Mouse (Mus musculus) small intestine, adult 2 months (tissue): ENCODE data around the gene Zfp59. TPM values are rescaled to one million over a fixed set of nuclear protein-coding genes. Genes with fewer than 3 reads are reported as not detected.
A peak's percentile ranks its signal among the peaks of the same experiment; 100 is the strongest.
"Not testable (repeated sequence)": the region's sequence is repeated elsewhere in the genome, so short reads cannot be mapped to it uniquely, and the experiment has no call there.

Source experiments
- H3K27ac ChIP-seq: fragments of 200-500 bp; 2 replicates; pipeline ENCODE4 v1.5.1; 2012; ENCODE audit warnings: low read depth, low read length, control low read depth, inconsistent platforms; ENCODE audit not compliant: insufficient read depth
- H3K27me3 ChIP-seq: fragments of 200-500 bp; 2 replicates; pipeline ENCODE4 v1.6.1; 2012; ENCODE audit warnings: mild to moderate bottlenecking, moderate library complexity, low read length, inconsistent platforms; ENCODE audit not compliant: control insufficient read depth, insufficient read depth
- H3K36me3 ChIP-seq: fragments of 200-500 bp; 2 replicates; pipeline ENCODE4 v1.6.1; 2012; ENCODE audit warnings: mild to moderate bottlenecking, low read length, control low read depth, inconsistent platforms; ENCODE audit not compliant: control insufficient read depth, insufficient read depth
- H3K4me1 ChIP-seq: fragments of 200-500 bp; 2 replicates; pipeline ENCODE4 v1.6.1; 2012; ENCODE audit warnings: low read length, inconsistent platforms, mixed read lengths; ENCODE audit not compliant: control insufficient read depth, insufficient read depth, insufficient read length
- H3K4me3 ChIP-seq: fragments of 200-500 bp; 2 replicates; pipeline ENCODE4 v1.5.1; 2012; ENCODE audit warnings: low read depth, mild to moderate bottlenecking, control low read depth, inconsistent platforms, low read length, moderate library complexity
- CTCF ChIP-seq: fragments of 200-500 bp; IDR thresholded peaks from 2 replicates; pipeline ENCODE4 v1.5.1; 2012; ENCODE audit warnings: low read depth, mild to moderate bottlenecking, control low read depth, inconsistent platforms, low read length, moderate library complexity, mixed read lengths; ENCODE audit not compliant: insufficient replicate concordance, insufficient read length; ENCODE audit errors: extremely low read depth
- POLR2A ChIP-seq: fragments of 200-500 bp; IDR thresholded peaks from 2 replicates; pipeline ENCODE4 v1.6.1; 2012; ENCODE audit warnings: low read depth, mild to moderate bottlenecking, control low read depth, inconsistent platforms, low read length, moderate library complexity
- WGBS: fragments of 180-500 bp; shearing (Covaris S2); methylation state at CpG from one replicate; pipeline ENCODE4 v1.1.7; 2018; 5-methylcytosine and 5-hydroxymethylcytosine counted together
- polyA plus RNA-seq: library from polyadenylated mRNA; depleted of rRNA; stranded (reverse); fragments of >200 nt; gene quantifications from 2 replicates; pipeline ENCODE4 v1.2.3, GENCODE M21; 2012; rRNA removed

Gene Zfp59
- 0.11 and 0.13 TPM in 2 replicates for polyA plus RNA-seq

GRCm38 (mm10) chr7:27838323-27839249, at the start of gene Zfp59:
Gene Zfp59 (plus strand): TSS chr7:27838607.
- Histone ChIP-seq H3K36me3 (no peaks in the 10 kb centered on the region), H3K27me3 (no peaks in the 10 kb centered on the region), H3K27ac (peak within 1 kb of the TSS; percentile 49; the same call in 1 of the 2 replicates), H3K4me1 (peaks cover 1% of the 10 kb centered on the region; the same call in 1 of the 2 replicates), H3K4me3 (peak within 1 kb of the TSS; percentile 80)
- 2% methylated on average over 34 of the region's 34 CpGs for WGBS
- TF ChIP-seq CTCF, result no peak
- TF ChIP-seq POLR2A, result 0 out of 2 replicates have a peak, but pooled peaks have one; percentile 50

GRCm38 (mm10) chr7:27789306-27789705, 49.1 kb upstream of the Zfp59 start:
- Histone ChIP-seq H3K4me3 (no peak overlapping the region), H3K27me3 (no peaks in the 10 kb centered on the region), H3K36me3 (no peaks in the 10 kb centered on the region), H3K4me1 (no peaks in the 10 kb centered on the region), H3K27ac (no peak overlapping the region)
- 84% methylated on average over 5 of the region's 5 CpGs for WGBS
- TF ChIP-seq CTCF, result no peak
- no peak for TF ChIP-seq POLR2A

- H3K27ac ChIP-seq, H3K36me3 ChIP-seq, H3K4me3 ChIP-seq, H3K4me1 ChIP-seq, H3K27me3 ChIP-seq: not testable (repeated sequence)
- WGBS, result 18% methylated on average over 3 of the region's 3 CpGs
These were observed 44.5 kb upstream of the Zfp59 start for GRCm38 (mm10) chr7:27793865-27794264.

GRCm38 (mm10) chr7:27794566-27794965, 43.8 kb upstream of the Zfp59 start:
- H3K4me1 ChIP-seq, result no peaks in the 10 kb centered on the region
- H3K36me3 ChIP-seq, result no peaks in the 10 kb centered on the region
- no peaks in the 10 kb centered on the region for H3K27me3 ChIP-seq
- H3K27ac ChIP-seq, result no peak overlapping the region
- H3K4me3 ChIP-seq, result no peak overlapping the region
- no peak for TF ChIP-seq CTCF
- no peak for TF ChIP-seq POLR2A

- H3K4me3 ChIP-seq, result no peak overlapping the region
- 31% methylated on average over 8 of the region's 8 CpGs for WGBS
- no peaks in the 10 kb centered on the region for H3K36me3 ChIP-seq
- no peak for TF ChIP-seq CTCF
- no peak for TF ChIP-seq POLR2A
- H3K27ac ChIP-seq, result no peak overlapping the region
- no peaks in the 10 kb centered on the region for H3K27me3 ChIP-seq
- no peaks in the 10 kb centered on the region for H3K4me1 ChIP-seq
These were observed 40.2 kb upstream of the Zfp59 start for GRCm38 (mm10) chr7:27797906-27798811.

- no peak for TF ChIP-seq CTCF
- WGBS, result 53% methylated on average over 2 of the region's 2 CpGs
- Histone ChIP-seq H3K4me3 (no peak overlapping the region), H3K36me3 (no peaks in the 10 kb centered on the region), H3K27ac (no peak overlapping the region), H3K4me1 (0 out of 2 replicates have a peak, but pooled peaks cover 2% of the 10 kb centered on the region), H3K27me3 (no peaks in the 10 kb centered on the region)
These were observed 37.3 kb upstream of the Zfp59 start for GRCm38 (mm10) chr7:27801137-27801536.

GRCm38 (mm10) chr7:27802986-27803385, 35.4 kb upstream of the Zfp59 start:
- 81% methylated on average over 5 of the region's 5 CpGs for WGBS
- H3K27me3 ChIP-seq, result no peaks in the 10 kb centered on the region
- no peak for TF ChIP-seq POLR2A
- TF ChIP-seq CTCF, result no peak

More at GRCm38 (mm10) chr7:27802986-27803385, 35.4 kb upstream of the Zfp59 start:
- Histone ChIP-seq H3K4me1 (0 out of 2 replicates have a peak, but pooled peaks cover 2% of the 10 kb centered on the region), H3K4me3 (no peak overlapping the region), H3K27ac (no peak overlapping the region), H3K36me3 (peaks cover 2% of the 10 kb centered on the region; the same call in 1 of the 2 replicates)
